ENCODE assay signal across 14 mouse cellular contexts in genomic region chr7:35587728-35588127, GRCm38 (mm10). TPM values are rescaled to one million over a fixed set of nuclear protein-coding genes. Genes with fewer than 3 reads are reported as not detected.
DNase-seq lines count a peak whose midpoint lies in the region; ATAC-seq and TF ChIP-seq lines count a peak whose summit lies in the region.
"Had no signal": no experiment of that assay in that cellular context is flagged by ENCODE, and none has a peak within 500 bp of the region (broad histone marks: within the 10 kb centered on the region; RNA-seq: fewer than 3 reads in every experiment).

No protein-coding gene starts in this region.

- no peak overlapping the region for H3K27ac ChIP-seq in embryonic facial prominence, embryonic 12.5 days
- no peak overlapping the region for H3K27ac ChIP-seq in embryonic facial prominence, embryonic 10.5 days (replicated peaks)
- no peak overlapping the region for H3K27ac ChIP-seq in limb, embryonic 14.5 days (replicated peaks; ENCODE audit: low read depth, low read length)
- H3K27ac ChIP-seq: heart, embryonic 13.5 days; hindbrain, embryonic 12.5 days; macrophage had no signal

- no peak for TF ChIP-seq POLR2A in limb, embryonic 14.5 days (IDR thresholded peaks at IDR 0.05; ENCODE audit: borderline replicate concordance, extremely low read depth, insufficient read depth, insufficient read length)

- no peak for DNase-seq in embryonic facial prominence, embryonic 10.5 days (ENCODE audit: low spot score)
- DNase-seq in limb, embryonic 14.5 days (ENCODE audit: low spot score), result no peak
- DNase-seq in skeletal muscle tissue, adult 2 months (ENCODE audit: low read depth, low spot score), result peak; percentile 23
- DNase-seq in kidney, postnatal 4 days, result no peak
- DNase-seq in adipocyte (ENCODE audit: low spot score), result no peak
- DNase-seq: kidney, adult 8-10 months; thymus, adult 2 months had no signal

- 80% methylated on average over 5 of the region's 5 CpGs for WGBS in embryonic facial prominence, embryonic 12.5 days
- 75% methylated on average over 5 of the region's 5 CpGs for WGBS in embryonic facial prominence, embryonic 10.5 days
- 78% methylated on average over 5 of the region's 5 CpGs for WGBS in limb, embryonic 14.5 days

- H3K27me3 ChIP-seq in embryonic facial prominence, embryonic 12.5 days, result peaks cover 26% of the 10 kb centered on the region
- H3K27me3 ChIP-seq in embryonic facial prominence, embryonic 10.5 days (replicated peaks; ENCODE audit: low read depth, poor library complexity, severe bottlenecking), result peaks cover 26% of the 10 kb centered on the region
- H3K27me3 ChIP-seq in megakaryocyte, embryonic 14.5 days (replicated peaks), result peaks cover 26% of the 10 kb centered on the region
- H3K27me3 ChIP-seq in limb, embryonic 14.5 days (ENCODE audit: control insufficient read depth, insufficient read depth, low read length), result peaks cover 24% of the 10 kb centered on the region

- H3K4me1 ChIP-seq in embryonic facial prominence, embryonic 12.5 days, result peaks cover 26% of the 10 kb centered on the region
- peaks cover 43% of the 10 kb centered on the region for H3K4me1 ChIP-seq in embryonic facial prominence, embryonic 10.5 days
- peaks cover 73% of the 10 kb centered on the region for H3K4me1 ChIP-seq in megakaryocyte, embryonic 14.5 days
- H3K4me1 ChIP-seq in limb, embryonic 14.5 days (ENCODE audit: control insufficient read depth, insufficient read depth, low read length), result peaks cover 47% of the 10 kb centered on the region

- no peak for ATAC-seq in embryonic facial prominence, embryonic 12.5 days (ENCODE audit: insufficient number of reproducible peaks, insufficient read depth, low FRiP score, low TSS enrichment)
- no peak for ATAC-seq in megakaryocyte, adult 5-6 weeks (ENCODE audit: poor library complexity, severe bottlenecking)
- ATAC-seq in limb, embryonic 14.5 days (ENCODE audit: low FRiP score, low read depth), result no peak
- ATAC-seq: Patski had no signal

- H3K4me2 ChIP-seq in embryonic facial prominence, embryonic 12.5 days (replicated peaks), result peak overlapping the region; percentile 99; the same call in 1 of the 2 replicates
- H3K4me2 ChIP-seq in limb, embryonic 14.5 days (replicated peaks; ENCODE audit: low read depth, low read length, severe bottlenecking), result peak overlapping the region; percentile 100; the same call in 1 of the 2 replicates

- H3K9me3 ChIP-seq in embryonic facial prominence, embryonic 12.5 days, result no peaks in the 10 kb centered on the region
- no peaks in the 10 kb centered on the region for H3K9me3 ChIP-seq in embryonic facial prominence, embryonic 10.5 days
- peaks cover 4% of the 10 kb centered on the region for H3K9me3 ChIP-seq in megakaryocyte, embryonic 14.5 days
- H3K9me3 ChIP-seq in limb, embryonic 14.5 days (ENCODE audit: control insufficient read depth, low read length), result no peaks in the 10 kb centered on the region
- H3K9me3 ChIP-seq: heart, embryonic 13.5 days; hindbrain, embryonic 12.5 days had no signal

- H3K36me3 ChIP-seq in embryonic facial prominence, embryonic 12.5 days, result peaks cover 10% of the 10 kb centered on the region
- peaks cover 14% of the 10 kb centered on the region for H3K36me3 ChIP-seq in embryonic facial prominence, embryonic 10.5 days (replicated peaks)
- H3K36me3 ChIP-seq in megakaryocyte, embryonic 14.5 days (replicated peaks; ENCODE audit: low read length), result peaks cover 23% of the 10 kb centered on the region
- peaks cover 4% of the 10 kb centered on the region for H3K36me3 ChIP-seq in limb, embryonic 14.5 days (ENCODE audit: control insufficient read depth, insufficient read depth, low read length)

- H3K9ac ChIP-seq in embryonic facial prominence, embryonic 12.5 days, result no peak overlapping the region
- no peak overlapping the region for H3K9ac ChIP-seq in limb, embryonic 14.5 days (ENCODE audit: low read depth, low read length, severe bottlenecking)

- no peak overlapping the region for H3K4me3 ChIP-seq in embryonic facial prominence, embryonic 12.5 days
- H3K4me3 ChIP-seq in embryonic facial prominence, embryonic 10.5 days, result no peak overlapping the region
- peak overlapping the region; percentile 71 for H3K4me3 ChIP-seq in megakaryocyte, embryonic 14.5 days (replicated peaks)
- no peak overlapping the region for H3K4me3 ChIP-seq in limb, embryonic 14.5 days (replicated peaks; ENCODE audit: low read length)

RNA-seq across cellular contexts. Expression of gene Ankrd27, which starts 1.7 kb away (rescaled TPM):
- polyA plus RNA-seq in embryonic facial prominence, embryonic 12.5 days (2016; fragmentation: Nextera tagmentation; extraction: Ambion mirVana), result 41.2 and 41.6 TPM in 2 replicates
- polyA plus RNA-seq in embryonic facial prominence, embryonic 10.5 days (2016; fragmentation: Nextera tagmentation; extraction: Ambion mirVana), result 44.1 TPM in 2 replicates
- polyA plus RNA-seq in megakaryocyte, embryonic 14.5 days (2012; ENCODE audit: insufficient read depth, low replicate concordance), result 8.0 and 33.7 TPM in 2 replicates
- total RNA-seq in megakaryocyte, adult 5-6 weeks (2015), result 11.6 and 16.8 TPM in 2 replicates
- total RNA-seq in megakaryocyte, adult 5-6 weeks (2017), result 17.0 and 21.4 TPM in 2 replicates
- 50.8 and 52.2 TPM in 2 replicates for polyA plus RNA-seq in limb, embryonic 14.5 days (2012; rRNA removed)
- polyA plus RNA-seq in limb, embryonic 14.5 days (2014; fragmentation: Nextera tagmentation; extraction: Ambion mirVana), result 45.8 and 47.6 TPM in 2 replicates

RNA-seq across cellular contexts. Expression of gene Rgs9bp, which starts 2.3 kb away (rescaled TPM):
- polyA plus RNA-seq in embryonic facial prominence, embryonic 12.5 days (2016; fragmentation: Nextera tagmentation; extraction: Ambion mirVana), result 0.09 and 0.20 TPM in 2 replicates
- 0.24 and 0.28 TPM in 2 replicates for polyA plus RNA-seq in embryonic facial prominence, embryonic 10.5 days (2016; fragmentation: Nextera tagmentation; extraction: Ambion mirVana)
- polyA plus RNA-seq in megakaryocyte, embryonic 14.5 days (2012; ENCODE audit: insufficient read depth, low replicate concordance), result 0.03 TPM in 1 of 2 replicates, not detected in the other
- total RNA-seq in megakaryocyte, adult 5-6 weeks (2015), result 0.09 TPM in 1 of 2 replicates, not detected in the other
- total RNA-seq in megakaryocyte, adult 5-6 weeks (2017), result 0.04 and 0.11 TPM in 2 replicates
- 1.4 and 1.5 TPM in 2 replicates for polyA plus RNA-seq in limb, embryonic 14.5 days (2012; rRNA removed)
- 0.99 and 1.1 TPM in 2 replicates for polyA plus RNA-seq in limb, embryonic 14.5 days (2014; fragmentation: Nextera tagmentation; extraction: Ambion mirVana)

RNA-seq across cellular contexts. Expression of gene Nudt19, which starts 31.6 kb away (rescaled TPM):
- 45.6 and 48.9 TPM in 2 replicates for polyA plus RNA-seq in embryonic facial prominence, embryonic 12.5 days (2016; fragmentation: Nextera tagmentation; extraction: Ambion mirVana)
- polyA plus RNA-seq in embryonic facial prominence, embryonic 10.5 days (2016; fragmentation: Nextera tagmentation; extraction: Ambion mirVana), result 42.0 and 42.2 TPM in 2 replicates
- 5.3 and 9.6 TPM in 2 replicates for polyA plus RNA-seq in megakaryocyte, embryonic 14.5 days (2012; ENCODE audit: insufficient read depth, low replicate concordance)
- 39.6 and 46.4 TPM in 2 replicates for total RNA-seq in megakaryocyte, adult 5-6 weeks (2015)
- 21.1 and 22.2 TPM in 2 replicates for total RNA-seq in megakaryocyte, adult 5-6 weeks (2017)
- polyA plus RNA-seq in limb, embryonic 14.5 days (2012; rRNA removed), result 19.8 and 25.8 TPM in 2 replicates
- 48.5 and 49.0 TPM in 2 replicates for polyA plus RNA-seq in limb, embryonic 14.5 days (2014; fragmentation: Nextera tagmentation; extraction: Ambion mirVana)

RNA-seq across cellular contexts. Expression of gene Tdrd12, which starts 50.2 kb away (rescaled TPM):
- polyA plus RNA-seq in embryonic facial prominence, embryonic 12.5 days (2016; fragmentation: Nextera tagmentation; extraction: Ambion mirVana), result 0.22 and 0.80 TPM in 2 replicates
- 0.58 and 0.71 TPM in 2 replicates for polyA plus RNA-seq in embryonic facial prominence, embryonic 10.5 days (2016; fragmentation: Nextera tagmentation; extraction: Ambion mirVana)
- polyA plus RNA-seq in megakaryocyte, embryonic 14.5 days (2012; ENCODE audit: insufficient read depth, low replicate concordance), result 0.12 TPM in 1 of 2 replicates, not detected in the other
- total RNA-seq in megakaryocyte, adult 5-6 weeks (2015), result not detected in 2 replicates
- total RNA-seq in megakaryocyte, adult 5-6 weeks (2017), result not detected in 2 replicates
- polyA plus RNA-seq in limb, embryonic 14.5 days (2012; rRNA removed), result 0.14 and 0.63 TPM in 2 replicates
- 0.26 and 0.55 TPM in 2 replicates for polyA plus RNA-seq in limb, embryonic 14.5 days (2014; fragmentation: Nextera tagmentation; extraction: Ambion mirVana)

RNA-seq across cellular contexts. Expression of gene Pdcd5, which starts 59.6 kb away (rescaled TPM):
- 323 and 330 TPM in 2 replicates for polyA plus RNA-seq in embryonic facial prominence, embryonic 12.5 days (2016; fragmentation: Nextera tagmentation; extraction: Ambion mirVana)
- 313 and 320 TPM in 2 replicates for polyA plus RNA-seq in embryonic facial prominence, embryonic 10.5 days (2016; fragmentation: Nextera tagmentation; extraction: Ambion mirVana)
- polyA plus RNA-seq in megakaryocyte, embryonic 14.5 days (2012; ENCODE audit: insufficient read depth, low replicate concordance), result 29.5 and 220 TPM in 2 replicates
- total RNA-seq in megakaryocyte, adult 5-6 weeks (2015), result 76.4 and 86.1 TPM in 2 replicates
- total RNA-seq in megakaryocyte, adult 5-6 weeks (2017), result 36.6 and 52.4 TPM in 2 replicates
- 105 and 201 TPM in 2 replicates for polyA plus RNA-seq in limb, embryonic 14.5 days (2012; rRNA removed)
- 267 and 293 TPM in 2 replicates for polyA plus RNA-seq in limb, embryonic 14.5 days (2014; fragmentation: Nextera tagmentation; extraction: Ambion mirVana)
